Mouse (Mus musculus) thymus, adult 2 months (tissue): ENCODE results near the gene Isyna1.

Experiments
- CTCF ChIP-seq: fragments of 200-500 bp; IDR thresholded peaks from 2 replicates; pipeline ENCODE4 v1.5.1; 2012; ENCODE audit warnings: mild to moderate bottlenecking, control low read depth, low read length, moderate library complexity, borderline replicate concordance; ENCODE audit not compliant: control insufficient read depth, poor library complexity, insufficient read depth; ENCODE audit errors: extremely low read depth
- POLR2A ChIP-seq: fragments of 200-500 bp; IDR thresholded peaks from 2 replicates; pipeline ENCODE4 v1.6.1; 2012; ENCODE audit warnings: mild to moderate bottlenecking, low read length, control low read depth, moderate library complexity; ENCODE audit not compliant: control insufficient read depth, poor library complexity, insufficient read depth; ENCODE audit errors: extremely low read depth

GRCm38 (mm10) chr8:70570990-70571389 lies 23.2 kb upstream of the Isyna1 start:
- TF ChIP-seq CTCF (no peak), POLR2A (no peak)
